In genomic region chr5:35035141-35035540, GRCm38 (mm10) we compare ENCODE assay signal across 15 mouse cellular contexts. TPM values are rescaled to one million over a fixed set of nuclear protein-coding genes. Genes with fewer than 3 reads are reported as not detected.
DNase-seq lines count a peak whose midpoint lies in the region; ATAC-seq lines count a peak whose summit lies in the region.
"Had no signal": no experiment of that assay in that cellular context is flagged by ENCODE, and none has a peak within 500 bp of the region (broad histone marks: within the 10 kb centered on the region; RNA-seq: fewer than 3 reads in every experiment).

No protein-coding gene starts in this region.

- no peak overlapping the region for H3K4me3 ChIP-seq in heart, embryonic 14.5 days (ENCODE audit: control insufficient read depth in 1 of 2, insufficient read depth in 1 of 2, low read depth in 1 of 2, low read length in 2 of 2)
- no peak overlapping the region for H3K4me3 ChIP-seq in heart, embryonic 11.5 days (ENCODE audit: low read depth, low read length)
- H3K4me3 ChIP-seq: layer of hippocampus, adult 2 months; left cerebral cortex, adult 2 months; midbrain, embryonic 10.5 days had no signal

- DNase-seq in spleen, postnatal 10 days (ENCODE audit: low spot score in 2 of 2), result peak; percentile 16 to 48
- no peak for DNase-seq in spleen, postnatal 14 days (ENCODE audit: low spot score in 2 of 2)
- DNase-seq in thymus, postnatal 4 days, result no peak
- DNase-seq: cerebellum, adult 9-10 months; gastrocnemius, postnatal 36 days had no signal

- H3K27me3 ChIP-seq in heart, embryonic 14.5 days (ENCODE audit: control insufficient read depth, insufficient read depth, low read length), result no peaks in the 10 kb centered on the region
- H3K27me3 ChIP-seq in heart, embryonic 11.5 days (ENCODE audit: control insufficient read depth, insufficient read depth, low read length), result no peaks in the 10 kb centered on the region

- 70% methylated on average over 5 of the region's 5 CpGs for WGBS in heart, embryonic 14.5 days
- WGBS in heart, embryonic 11.5 days (ENCODE audit: insufficient replicate concordance), result 77% methylated on average over 5 of the region's 5 CpGs

- H3K9ac ChIP-seq in heart, embryonic 14.5 days (ENCODE audit: low read length), result no peak overlapping the region
- H3K9ac ChIP-seq in heart, embryonic 11.5 days (ENCODE audit: low read depth, low read length), result no peak overlapping the region

- peak overlapping the region; percentile 50 to 66 for H3K27ac ChIP-seq in heart, embryonic 14.5 days (replicated peaks in 1 of 2; ENCODE audit: control insufficient read depth in 1 of 2, insufficient read depth in 1 of 2, low read depth in 2 of 2, low read length in 2 of 2)
- H3K27ac ChIP-seq in heart, embryonic 11.5 days (ENCODE audit: low read depth, low read length), result no peak overlapping the region; the same call in 1 of the 2 replicates
- H3K27ac ChIP-seq: layer of hippocampus, adult 2 months; left cerebral cortex, adult 2 months; midbrain, embryonic 10.5 days had no signal

- peaks cover 30% of the 10 kb centered on the region for H3K36me3 ChIP-seq in heart, embryonic 14.5 days (ENCODE audit: control insufficient read depth, insufficient read depth, low read length)
- H3K36me3 ChIP-seq in heart, embryonic 11.5 days (ENCODE audit: control insufficient read depth, insufficient read depth, low read length), result peaks cover 18% of the 10 kb centered on the region

- peaks cover 4 to 7% of the 10 kb centered on the region in 2 experiments; a peak in 2 of 4 replicates for H3K4me1 ChIP-seq in heart, embryonic 14.5 days (ENCODE audit: control insufficient read depth in 2 of 2, insufficient read depth in 2 of 2, low read length in 2 of 2)
- peaks cover 6% of the 10 kb centered on the region; the same call in 1 of the 2 replicates for H3K4me1 ChIP-seq in heart, embryonic 11.5 days (ENCODE audit: control insufficient read depth, insufficient read depth, low read length)

- H3K4me2 ChIP-seq in heart, embryonic 14.5 days (ENCODE audit: low read length), result no peak overlapping the region
- no peak overlapping the region for H3K4me2 ChIP-seq in heart, embryonic 11.5 days

- no peaks in the 10 kb centered on the region for H3K9me3 ChIP-seq in heart, embryonic 14.5 days (ENCODE audit: control insufficient read depth, low read length)
- H3K9me3 ChIP-seq in heart, embryonic 11.5 days (replicated peaks; ENCODE audit: control insufficient read depth, low read length), result no peaks in the 10 kb centered on the region
- H3K9me3 ChIP-seq: midbrain, embryonic 10.5 days had no signal

- ATAC-seq in heart, embryonic 14.5 days (ENCODE audit: insufficient number of reproducible peaks, insufficient read depth, low FRiP score, low read depth), result no peak
- ATAC-seq in heart, embryonic 11.5 days (replicated peaks; ENCODE audit: insufficient number of reproducible peaks, low FRiP score, low TSS enrichment), result no peak
- ATAC-seq in hematopoietic stem cell, adult 5-6 weeks (replicated peaks in 1 of 2; ENCODE audit: insufficient read depth in 1 of 2, low FRiP score in 2 of 2, low TSS enrichment in 1 of 2, low read depth in 1 of 2, poor library complexity in 2 of 2, severe bottlenecking in 2 of 2), result peak; percentile 21 to 55
- 0 out of 2 replicates have a peak, but pooled peaks have one; percentile 18 for ATAC-seq in megakaryocyte progenitor cell, adult 5-6 weeks (replicated peaks; ENCODE audit: poor library complexity)
- no peak for ATAC-seq in erythroid progenitor cell, adult 5-6 weeks (replicated peaks; ENCODE audit: low FRiP score, poor library complexity, severe bottlenecking)
- ATAC-seq: CD4-positive, CD25-positive, alpha-beta regulatory T cell, adult 4 months had no signal

RNA-seq across cellular contexts. Expression of gene Hgfac, which starts 6.2 kb away (rescaled TPM):
- polyA plus RNA-seq in heart, embryonic 14.5 days (2014; fragmentation: Nextera tagmentation; extraction: Ambion mirVana), result 0.49 and 0.77 TPM in 2 replicates
- polyA plus RNA-seq in heart, embryonic 11.5 days (2014; fragmentation: Nextera tagmentation; extraction: Ambion mirVana), result 0.23 and 0.66 TPM in 2 replicates
- 2.9 and 6.1 TPM in 2 replicates for total RNA-seq in hematopoietic stem cell, adult 5-6 weeks (2017)
- 0.59 TPM in 1 of 2 replicates, not detected in the other for total RNA-seq in megakaryocyte progenitor cell, adult 5-6 weeks (2015)
- 0.24 TPM in 1 of 2 replicates, not detected in the other for total RNA-seq in megakaryocyte progenitor cell, adult 5-6 weeks (2017)
- total RNA-seq in erythroid progenitor cell, adult 5-6 weeks (2015; ENCODE audit: low replicate concordance), result not detected in 2 replicates
- total RNA-seq in erythroid progenitor cell, adult 5-6 weeks (2017; ENCODE audit: low replicate concordance), result not detected in 2 replicates
- total RNA-seq: neutrophil, adult 5-6 weeks had no signal

RNA-seq across cellular contexts. Expression of gene Dok7, which starts 21.4 kb away (rescaled TPM):
- polyA plus RNA-seq in heart, embryonic 14.5 days (2014; fragmentation: Nextera tagmentation; extraction: Ambion mirVana), result 7.9 and 8.8 TPM in 2 replicates
- 2.8 and 3.3 TPM in 2 replicates for polyA plus RNA-seq in heart, embryonic 11.5 days (2014; fragmentation: Nextera tagmentation; extraction: Ambion mirVana)
- 0.31 TPM in 1 of 2 replicates, not detected in the other for total RNA-seq in hematopoietic stem cell, adult 5-6 weeks (2017)
- total RNA-seq in megakaryocyte progenitor cell, adult 5-6 weeks (2015), result 0.12 TPM in 1 of 2 replicates, not detected in the other
- total RNA-seq in megakaryocyte progenitor cell, adult 5-6 weeks (2017), result not detected in 2 replicates
- not detected in 2 replicates for total RNA-seq in erythroid progenitor cell, adult 5-6 weeks (2015; ENCODE audit: low replicate concordance)
- not detected in 2 replicates for total RNA-seq in erythroid progenitor cell, adult 5-6 weeks (2017; ENCODE audit: low replicate concordance)
- total RNA-seq: neutrophil, adult 5-6 weeks had no signal
- polyA plus RNA-seq: CD4-positive, CD25-positive, alpha-beta regulatory T cell, adult 4 months had no signal

Comparison
In these comparisons a context has a peak if more than half of its experiments do, and no peak if none do; other contexts are left out.
1. DNase-seq: peak in spleen, postnatal 10 days (2 of 2); none in spleen, postnatal 14 days (0 of 2) and thymus, postnatal 4 days (single experiment).
2. ATAC-seq: peak in hematopoietic stem cell, adult 5-6 weeks (2 of 2) and megakaryocyte progenitor cell, adult 5-6 weeks (single experiment); none in heart, embryonic 14.5 days (single experiment), heart, embryonic 11.5 days (single experiment) and erythroid progenitor cell, adult 5-6 weeks (single experiment).